Mouse (Mus musculus) heart, embryonic 16.5 days (tissue): ENCODE results near the gene Arfgap3. TPM values are rescaled to one million over a fixed set of nuclear protein-coding genes. Genes with fewer than 3 reads are reported as not detected.
"Not testable (repeated sequence)": the region's sequence is repeated elsewhere in the genome, so short reads cannot be mapped to it uniquely, and the experiment has no call there.

Source experiments
- ATAC-seq: fragments of 200-750 bp; cut with Nextera tagmentation; replicated peaks from 2 replicates; pipeline ENCODE4 v1.8.0; 2017; ENCODE audit warnings: moderate number of reproducible peaks; ENCODE audit not compliant: insufficient read depth, low FRiP score; ENCODE audit errors: extremely low read depth
- H3K27ac ChIP-seq: fragments of 300-500 bp; sonication (generic); 2 replicates; pipeline ENCODE4 v1.5.1; 2014; ENCODE audit warnings: mild to moderate bottlenecking, low read length, control low read depth, moderate library complexity
- H3K27me3 ChIP-seq: fragments of 300-500 bp; sonication (generic); 2 replicates; pipeline ENCODE4 v1.6.1; 2014; ENCODE audit warnings: low read length, mixed read lengths; ENCODE audit not compliant: control insufficient read depth, insufficient read depth
- H3K36me3 ChIP-seq: fragments of 300-500 bp; sonication (generic); 2 replicates; pipeline ENCODE4 v1.6.1; 2014; ENCODE audit not compliant: control insufficient read depth, insufficient read depth
- H3K4me1 ChIP-seq: fragments of 300-500 bp; sonication (generic); 2 replicates; pipeline ENCODE4 v1.6.1; 2014; ENCODE audit warnings: low read length, mixed read lengths; ENCODE audit not compliant: control insufficient read depth, insufficient read depth
- H3K4me2 ChIP-seq: fragments of 300-500 bp; sonication (generic); 2 replicates; pipeline ENCODE4 v1.6.1; 2014; ENCODE audit warnings: low read depth, mild to moderate bottlenecking, control low read depth, low read length
- H3K4me3 ChIP-seq: fragments of 300-500 bp; sonication (generic); 2 replicates; pipeline ENCODE4 v1.5.1; 2014; ENCODE audit warnings: mild to moderate bottlenecking, control low read depth, low read length
- H3K9ac ChIP-seq: fragments of 300-500 bp; sonication (generic); 2 replicates; pipeline ENCODE4 v1.6.1; 2014; ENCODE audit warnings: low read length, control low read depth
- H3K9me3 ChIP-seq: fragments of 300-500 bp; sonication (generic); replicated peaks from 2 replicates; pipeline ENCODE4 v1.6.1; 2016; ENCODE audit warnings: low read length; ENCODE audit not compliant: control insufficient read depth
- WGBS: fragments of 180-500 bp; shearing (Covaris S2); extraction: QIAGEN DNeasy Blood & Tissue Kit; methylation state at CpG from one replicate; pipeline ENCODE4 v1.1.7; 2014; 5-methylcytosine and 5-hydroxymethylcytosine counted together
- polyA plus RNA-seq: library from polyadenylated mRNA; unstranded; fragments of >200 nt; fragmentation: Nextera tagmentation; extraction: Ambion mirVana; gene quantifications from 2 replicates; pipeline ENCODE4 v1.2.1, GENCODE M21; 2015

Gene Arfgap3
- polyA plus RNA-seq, 1 experiment from 2014 or later: 42.0 TPM

DNA sequence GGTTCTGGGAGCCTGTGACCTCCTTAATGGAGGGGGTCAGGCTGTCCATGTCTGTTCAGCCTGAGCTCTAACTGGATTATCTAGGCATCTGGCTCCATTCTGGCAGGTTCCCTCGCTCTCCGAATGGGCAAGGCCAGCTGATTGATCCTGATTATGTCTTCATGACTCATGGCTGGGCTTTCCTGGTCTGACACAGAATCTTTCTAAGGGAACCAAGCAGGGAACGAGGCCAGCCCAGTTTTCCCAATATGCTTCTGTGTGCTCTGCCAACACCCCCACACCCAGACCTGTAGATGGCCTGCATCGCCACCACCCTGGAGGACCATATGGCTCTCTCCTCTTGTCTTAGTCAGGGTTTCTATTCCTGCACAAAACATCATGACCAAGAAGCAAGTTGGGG lies 72.6 kb downstream of the Arfgap3 start:
- Histone ChIP-seq H3K9ac (no peak overlapping the region), H3K27me3 (no peaks in the 10 kb centered on the region), H3K27ac (no peak overlapping the region), H3K4me3 (no peak overlapping the region), H3K4me1 (no peaks in the 10 kb centered on the region), H3K4me2 (no peak overlapping the region), H3K36me3 (no peaks in the 10 kb centered on the region), H3K9me3 (no peaks in the 10 kb centered on the region)
- WGBS: 80% methylated on average over 4 of the region's 4 CpGs
- no peak for ATAC-seq

- ATAC-seq: not testable (repeated sequence)
Observed at GRCm38 (mm10) chr15:83274237-83274636, 75.8 kb downstream of the Arfgap3 start.

DNA sequence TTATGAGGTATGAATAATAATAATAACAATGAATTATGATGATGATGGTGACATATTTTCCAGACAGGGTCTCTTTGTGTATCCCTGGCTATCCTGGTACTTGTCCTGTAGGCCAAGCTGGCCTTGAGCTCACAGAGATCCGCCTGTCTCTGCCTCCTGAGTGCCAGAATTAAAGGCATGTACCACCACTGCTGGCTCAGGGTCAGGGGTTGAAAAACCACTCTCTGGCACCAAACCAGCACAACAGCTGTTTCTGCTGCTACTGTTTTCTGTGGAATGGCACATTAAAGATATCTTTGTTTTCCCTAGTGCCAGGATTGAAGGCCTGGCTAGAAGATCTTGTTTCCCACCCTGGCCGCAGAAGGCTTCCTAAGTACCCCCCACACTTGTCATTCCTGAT lies 77.0 kb downstream of the Arfgap3 start:
- 86% methylated on average over 2 of the region's 2 CpGs for WGBS
- no peak overlapping the region for H3K27ac ChIP-seq
- H3K9me3 ChIP-seq: no peaks in the 10 kb centered on the region
- no peak overlapping the region for H3K4me2 ChIP-seq
- H3K9ac ChIP-seq: no peak overlapping the region
- ATAC-seq: no peak
- no peak overlapping the region for H3K4me3 ChIP-seq
- H3K27me3 ChIP-seq: no peaks in the 10 kb centered on the region
- no peaks in the 10 kb centered on the region for H3K4me1 ChIP-seq
- no peaks in the 10 kb centered on the region for H3K36me3 ChIP-seq

More at GRCm38 (mm10) chr15:83274237-83274636, 75.8 kb downstream of the Arfgap3 start:
- H3K9ac ChIP-seq, H3K4me2 ChIP-seq, H3K36me3 ChIP-seq, H3K9me3 ChIP-seq, H3K27me3 ChIP-seq, H3K4me1 ChIP-seq, H3K27ac ChIP-seq, H3K4me3 ChIP-seq: not testable (repeated sequence)

GRCm38 (mm10) chr15:83271221-83271620 lies 78.8 kb downstream of the Arfgap3 start:
- H3K9me3 ChIP-seq, H3K4me2 ChIP-seq, H3K27me3 ChIP-seq, H3K9ac ChIP-seq, H3K4me1 ChIP-seq, H3K27ac ChIP-seq, ATAC-seq, H3K36me3 ChIP-seq, H3K4me3 ChIP-seq: not testable (repeated sequence)
- 29% methylated on average over 9 of the region's 9 CpGs for WGBS

- not testable (repeated sequence) for H3K4me2 ChIP-seq, H3K4me1 ChIP-seq, H3K4me3 ChIP-seq, H3K36me3 ChIP-seq, H3K9me3 ChIP-seq, H3K27me3 ChIP-seq, H3K9ac ChIP-seq, H3K27ac ChIP-seq, ATAC-seq
- 42% methylated on average over 6 of the region's 6 CpGs for WGBS
Observed at GRCm38 (mm10) chr15:83269985-83270384, 80.1 kb downstream of the Arfgap3 start.

GRCm38 (mm10) chr15:83268428-83268827 lies 81.6 kb downstream of the Arfgap3 start:
- not testable (repeated sequence) for H3K9me3 ChIP-seq, ATAC-seq, H3K4me3 ChIP-seq, H3K36me3 ChIP-seq, H3K4me1 ChIP-seq, H3K27me3 ChIP-seq, H3K9ac ChIP-seq, H3K27ac ChIP-seq
- H3K4me2 ChIP-seq: 0 out of 2 replicates have a peak overlapping the region, but pooled peaks have one; percentile 15
- 26% methylated on average over 6 of the region's 7 CpGs for WGBS

GRCm38 (mm10) chr15:83265269-83265668 lies 84.8 kb downstream of the Arfgap3 start:
- Histone ChIP-seq H3K9me3 (no peaks in the 10 kb centered on the region), H3K27ac (no peak overlapping the region), H3K4me3 (no peak overlapping the region), H3K27me3 (no peaks in the 10 kb centered on the region), H3K9ac (no peak overlapping the region), H3K4me1 (no peaks in the 10 kb centered on the region), H3K36me3 (no peaks in the 10 kb centered on the region), H3K4me2 (no peak overlapping the region)
- no peak for ATAC-seq
- 13% methylated on average over 1 of the region's 1 CpGs for WGBS

- no peaks in the 10 kb centered on the region for H3K27me3 ChIP-seq
- H3K4me1 ChIP-seq: no peaks in the 10 kb centered on the region
- WGBS: 77% methylated on average over 5 of the region's 5 CpGs
- H3K4me3 ChIP-seq: no peak overlapping the region
- no peak overlapping the region for H3K4me2 ChIP-seq
- no peak for ATAC-seq
- no peak overlapping the region for H3K9ac ChIP-seq
- no peak overlapping the region for H3K27ac ChIP-seq
- no peaks in the 10 kb centered on the region for H3K36me3 ChIP-seq
- no peaks in the 10 kb centered on the region for H3K9me3 ChIP-seq
Observed at GRCm38 (mm10) chr15:83263405-83263804, 86.6 kb downstream of the Arfgap3 start.

DNA sequence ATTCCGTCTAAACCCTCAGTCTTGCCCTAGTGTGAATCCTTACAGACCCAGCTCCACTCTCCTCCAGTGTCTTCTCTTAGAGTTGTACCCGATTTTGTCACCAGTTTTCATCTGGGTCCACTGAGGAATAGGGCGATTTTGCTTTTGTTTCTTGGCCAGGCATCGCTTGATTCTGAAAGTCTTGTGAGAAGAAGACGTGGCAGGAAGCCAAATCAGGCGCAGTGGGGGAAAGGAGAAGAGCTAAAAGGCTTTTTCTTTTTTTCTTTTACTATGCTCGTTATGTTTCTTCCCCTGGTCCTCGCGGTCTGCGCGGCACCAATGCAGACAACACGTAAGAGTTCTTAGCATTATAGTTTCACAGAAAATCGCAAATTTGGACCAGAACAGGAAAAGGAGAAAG lies 92.1 kb downstream of the Arfgap3 start:
- Histone ChIP-seq H3K4me2 (no peak overlapping the region), H3K4me1 (no peaks in the 10 kb centered on the region), H3K9me3 (no peaks in the 10 kb centered on the region; the same call in 1 of the 2 replicates), H3K36me3 (no peaks in the 10 kb centered on the region), H3K27me3 (no peaks in the 10 kb centered on the region; the same call in 1 of the 2 replicates), H3K27ac (no peak overlapping the region), H3K4me3 (no peak overlapping the region), H3K9ac (no peak overlapping the region)
- 66% methylated on average over 13 of the region's 13 CpGs for WGBS
- no peak for ATAC-seq

- H3K9ac ChIP-seq: no peak overlapping the region
- H3K4me1 ChIP-seq: no peaks in the 10 kb centered on the region
- H3K4me3 ChIP-seq: no peak overlapping the region
- no peak overlapping the region for H3K27ac ChIP-seq
- peaks cover 12% of the 10 kb centered on the region for H3K27me3 ChIP-seq
- no peak overlapping the region for H3K4me2 ChIP-seq
- no peaks in the 10 kb centered on the region; the same call in 1 of the 2 replicates for H3K9me3 ChIP-seq
- H3K36me3 ChIP-seq: no peaks in the 10 kb centered on the region
- no peak for ATAC-seq
- WGBS: 74% methylated on average over 4 of the region's 4 CpGs
Observed at GRCm38 (mm10) chr15:83256491-83256890, 93.6 kb downstream of the Arfgap3 start.
